Mouse (Mus musculus) heart, postnatal 0 days (tissue): Measurements from ENCODE around the gene Peak1.

Experiments
- CTCF ChIP-seq: IDR thresholded peaks from 2 replicates; pipeline ENCODE4 v1.5.1; 2016; ENCODE audit warnings: antibody characterized with exemption, control low read depth, low read depth
- EP300 ChIP-seq: IDR thresholded peaks from 2 replicates; pipeline ENCODE4 v1.6.1; 2016; ENCODE audit warnings: antibody characterized with exemption, low read depth

DNA sequence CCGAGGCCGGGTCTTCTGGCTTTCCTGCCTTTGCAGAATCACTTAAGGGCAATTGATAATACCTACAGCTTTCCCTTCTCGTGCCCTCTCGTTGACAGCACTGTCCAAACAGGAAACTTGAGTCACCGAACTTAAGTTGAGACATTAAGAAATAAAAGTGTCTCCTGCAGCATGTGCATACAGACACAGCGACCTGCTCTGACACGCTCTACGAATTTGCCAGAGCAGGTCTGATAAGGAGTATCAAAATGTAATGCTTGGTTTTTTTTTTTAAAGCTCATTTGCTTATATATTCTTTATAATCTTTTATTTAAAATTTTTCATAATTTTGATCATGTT, 152.9 kb downstream of the Peak1 start:
- TF ChIP-seq CTCF: no peak
- no peak for TF ChIP-seq EP300
